Mouse (Mus musculus) myocyte (in vitro differentiated cells): ENCODE measurements around the gene Gtf2h1.

Experiments
- CEBPB ChIP-seq: IDR thresholded peaks from 2 replicates; pipeline ENCODE4 v1.6.1; 2011; ENCODE audit warnings: mild to moderate bottlenecking, moderate library complexity; ENCODE audit not compliant: poor library complexity, insufficient read depth, severe bottlenecking
- E2F4 ChIP-seq: IDR thresholded peaks from one replicate; pipeline ENCODE4 v1.6.1; 2011; ENCODE audit warnings: mild to moderate bottlenecking, control low read depth, moderate library complexity; ENCODE audit not compliant: insufficient read depth
- MAX ChIP-seq: IDR thresholded peaks from one replicate; pipeline ENCODE4 v1.6.1; 2011; ENCODE audit warnings: low read depth, mild to moderate bottlenecking, control low read depth
- MYOD1 ChIP-seq, 3 experiments: IDR thresholded peaks; one replicate each; pipeline ENCODE4 v1.6.1; 2011; ENCODE audit warnings: control low read depth in 2 of 3, low read depth in 2 of 3, mild to moderate bottlenecking in 2 of 3, moderate library complexity in 1 of 3; ENCODE audit not compliant: insufficient read length in 2 of 3, control insufficient read depth in 1 of 3
- MYOG ChIP-seq, 3 experiments: IDR thresholded peaks; one replicate each; pipeline ENCODE4 v1.6.1; 2011; ENCODE audit warnings: control low read depth in 2 of 3, low read depth in 2 of 3, mild to moderate bottlenecking in 2 of 3; ENCODE audit not compliant: insufficient read length in 2 of 3, control insufficient read depth in 1 of 3, insufficient read depth in 1 of 3
- POLR2A ChIP-seq: IDR thresholded peaks from one replicate; pipeline ENCODE4 v1.6.1; 2011; ENCODE audit warnings: low read depth, mild to moderate bottlenecking, control low read depth, moderate library complexity; ENCODE audit not compliant: insufficient read length
- POLR2AphosphoS2 ChIP-seq: IDR thresholded peaks from one replicate; pipeline ENCODE4 v1.6.1; 2011; ENCODE audit warnings: low read depth, control low read depth; ENCODE audit not compliant: insufficient read length
- SRF ChIP-seq: IDR thresholded peaks from one replicate; pipeline ENCODE4 v1.6.1; 2011; ENCODE audit warnings: low read depth; ENCODE audit not compliant: control insufficient read depth, insufficient read length
- TCF12 ChIP-seq: IDR thresholded peaks from one replicate; pipeline ENCODE4 v1.6.1; 2011; ENCODE audit warnings: mild to moderate bottlenecking, control low read depth; ENCODE audit not compliant: poor library complexity, insufficient read depth, severe bottlenecking
- TCF3 ChIP-seq: IDR thresholded peaks from one replicate; pipeline ENCODE4 v1.6.1; 2011; ENCODE audit warnings: low read depth, control low read depth; ENCODE audit not compliant: insufficient read length
- USF1 ChIP-seq: IDR thresholded peaks from one replicate; pipeline ENCODE4 v1.6.1; 2011; ENCODE audit warnings: low read depth, mild to moderate bottlenecking, control low read depth, moderate library complexity

DNA sequence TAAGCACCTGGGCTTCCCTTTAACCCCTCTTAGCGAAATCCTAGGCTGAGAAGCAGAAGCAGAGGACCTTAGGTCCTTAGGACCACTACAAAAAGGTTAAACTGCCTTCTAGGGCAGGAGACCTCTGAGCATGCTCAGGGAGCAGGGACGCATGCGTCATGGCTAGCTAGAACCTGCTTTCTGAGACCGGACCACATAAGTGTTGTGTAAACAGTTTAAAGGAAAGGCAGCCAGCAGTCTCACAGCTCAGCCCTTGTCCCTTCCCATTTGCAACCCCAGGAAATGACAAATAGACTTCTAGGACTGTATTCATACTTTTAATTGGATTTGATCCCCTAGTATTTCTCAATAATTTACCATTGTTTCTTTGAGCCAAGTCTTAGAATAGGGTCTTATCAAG lies 44.4 kb downstream of the Gtf2h1 start:
- no peak for TF ChIP-seq POLR2A
- no peak for TF ChIP-seq E2F4
- no peak for TF ChIP-seq MAX
- no peak for TF ChIP-seq MYOG (IDR thresholded peaks at IDR 0.05; ENCODE audit: control insufficient read depth in 1 of 3, insufficient read depth in 1 of 3, insufficient read length in 2 of 3, low read depth in 2 of 3)
- no peak for TF ChIP-seq MYOD1 (IDR thresholded peaks at IDR 0.05; ENCODE audit: control insufficient read depth in 1 of 3, insufficient read length in 2 of 3, low read depth in 2 of 3)
- no peak for TF ChIP-seq CEBPB
- no peak for TF ChIP-seq USF1
- no peak for TF ChIP-seq POLR2AphosphoS2
- TF ChIP-seq SRF: no peak
- TF ChIP-seq TCF12: no peak
- TF ChIP-seq TCF3: no peak
